Mouse (Mus musculus) ZHBTc4 (cell line): ENCODE results near the gene Nipal3.

Source experiments
- DNase-seq: peaks from one replicate; pipeline ENCODE4 v3.0.0-alpha.2; 2011; ENCODE audit warnings: low read depth, low spot score

Nipal3 gene

DNA sequence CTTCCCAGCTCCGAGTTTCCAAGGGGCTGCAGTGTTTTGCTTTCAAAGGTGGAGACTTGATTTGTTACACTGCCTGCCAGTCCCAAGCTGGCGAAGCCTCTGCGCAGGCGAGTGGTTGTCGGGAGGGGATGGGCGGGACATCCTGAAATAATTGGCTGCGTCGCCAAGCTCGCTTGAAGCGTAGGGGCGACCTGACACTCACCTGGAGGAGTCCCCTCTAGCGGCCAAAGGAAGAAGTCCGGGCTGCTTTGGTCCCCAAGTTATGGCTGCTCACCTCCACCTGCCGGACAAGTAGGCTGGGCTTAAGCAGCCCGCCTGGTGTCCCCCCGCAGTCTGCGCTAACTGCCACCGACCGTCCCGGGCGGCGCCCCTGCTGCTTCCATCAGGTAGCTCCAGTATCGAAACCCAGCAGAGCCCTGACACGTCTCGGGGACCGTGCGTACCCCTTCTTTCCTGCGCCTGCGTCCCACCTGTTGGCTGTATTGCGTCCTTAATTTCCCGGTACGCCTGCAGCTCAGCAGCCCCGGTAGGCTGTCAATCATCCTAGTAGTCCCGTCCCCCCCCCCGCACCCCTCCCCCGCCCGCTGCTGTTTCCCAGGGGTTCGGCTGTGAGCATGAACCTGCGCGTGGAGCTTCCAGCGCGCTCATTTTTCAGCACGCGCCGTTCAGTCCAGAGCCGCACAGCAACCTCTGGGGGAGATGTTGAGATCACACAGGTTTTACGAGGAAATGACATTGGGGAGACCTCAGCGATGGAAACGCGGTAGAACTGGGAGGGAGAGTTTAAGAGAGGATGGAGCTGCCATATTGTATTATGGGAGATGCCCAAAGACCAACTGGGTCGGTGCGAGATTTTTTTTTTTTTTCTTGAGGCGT is at the start of gene Nipal3, which contains the start of gene Stpg1:
Gene Nipal3, minus strand, starts transcription at position 518 of the 876 bp plus-strand sequence.
Gene Stpg1, plus strand, starts transcription at position 270 of the 876 bp plus-strand sequence.
- DNase-seq: peak; percentile 99

DNA sequence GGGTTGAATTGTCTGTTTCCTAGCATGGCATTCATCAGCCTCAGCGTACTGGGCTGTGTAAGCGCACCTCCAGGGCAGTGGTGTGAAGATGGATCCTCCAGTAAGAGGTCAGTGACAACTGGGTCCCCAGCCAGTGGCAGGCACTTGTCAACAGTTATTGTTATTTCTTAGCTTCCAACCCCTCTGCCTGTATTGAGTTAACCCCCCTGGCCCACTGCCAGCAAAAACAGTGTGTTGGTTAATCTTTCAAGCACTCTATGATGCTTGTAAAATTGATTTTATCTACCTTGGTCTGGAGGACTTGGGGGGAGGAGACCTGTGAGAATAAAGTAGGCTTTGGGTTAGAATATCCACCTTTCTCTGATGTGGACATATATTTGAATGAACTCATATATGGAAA is 49.4 kb upstream of the Nipal3 start:
- DNase-seq: no peak

DNA sequence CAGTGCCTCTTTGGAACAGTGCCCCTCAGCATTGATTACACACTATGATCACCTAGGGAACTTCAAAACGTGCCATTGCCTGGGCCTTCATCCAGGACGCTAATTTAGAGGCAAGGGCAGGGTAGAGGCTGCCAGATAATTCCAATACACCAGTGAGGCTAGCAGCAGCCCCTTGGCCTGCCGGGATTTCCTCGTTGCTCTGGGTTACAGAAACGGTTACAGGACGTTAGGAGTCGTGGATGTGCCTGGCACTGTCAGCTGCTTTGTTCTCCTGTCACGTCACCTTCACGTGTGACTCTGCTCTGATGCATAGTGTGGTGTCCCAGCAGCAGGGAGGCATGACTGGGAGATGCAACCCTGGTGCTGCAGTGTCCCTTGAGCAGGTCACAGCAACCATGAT is 45.2 kb upstream of the Nipal3 start:
- DNase-seq: no peak

DNA sequence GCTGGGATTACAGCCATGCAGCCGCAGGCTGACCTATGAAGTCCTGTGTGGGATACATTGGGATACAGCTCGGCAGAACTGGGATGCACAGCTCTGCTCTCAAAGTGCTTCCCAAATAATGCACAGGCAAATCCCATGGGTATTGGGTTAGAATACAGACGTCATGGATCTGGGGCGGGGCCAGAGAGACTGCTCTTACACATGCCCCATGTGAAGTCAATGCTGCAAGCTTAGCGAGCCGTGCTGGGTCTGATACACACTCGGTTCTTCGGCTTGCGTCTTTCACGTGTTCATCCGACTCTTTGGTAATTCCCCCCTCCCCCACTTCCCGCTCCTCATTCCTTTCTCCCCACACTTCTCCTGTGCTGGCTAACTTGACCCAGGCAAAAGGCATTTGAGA is 44.2 kb upstream of the Nipal3 start:
- DNase-seq: peak; percentile 67

DNA sequence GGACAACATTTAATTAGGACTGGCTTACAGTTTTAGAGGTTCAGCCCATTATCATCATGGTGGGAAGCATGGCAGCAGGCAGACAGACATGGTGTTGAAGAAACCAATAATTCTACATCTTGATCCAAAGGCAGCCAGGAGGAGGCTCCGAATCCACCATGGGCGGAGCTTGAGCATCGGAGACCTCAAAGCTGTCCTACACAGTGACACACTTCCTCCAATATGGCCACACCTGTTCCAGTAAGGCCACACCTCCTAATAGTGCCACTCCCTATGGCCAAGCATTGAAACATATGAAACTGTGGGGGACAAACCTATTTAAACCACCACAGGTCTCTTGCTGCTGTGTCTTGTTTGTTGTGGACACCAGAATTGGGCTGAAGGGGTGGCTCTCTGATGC is 40.2 kb upstream of the Nipal3 start:
- peak; percentile 70 for DNase-seq

DNA sequence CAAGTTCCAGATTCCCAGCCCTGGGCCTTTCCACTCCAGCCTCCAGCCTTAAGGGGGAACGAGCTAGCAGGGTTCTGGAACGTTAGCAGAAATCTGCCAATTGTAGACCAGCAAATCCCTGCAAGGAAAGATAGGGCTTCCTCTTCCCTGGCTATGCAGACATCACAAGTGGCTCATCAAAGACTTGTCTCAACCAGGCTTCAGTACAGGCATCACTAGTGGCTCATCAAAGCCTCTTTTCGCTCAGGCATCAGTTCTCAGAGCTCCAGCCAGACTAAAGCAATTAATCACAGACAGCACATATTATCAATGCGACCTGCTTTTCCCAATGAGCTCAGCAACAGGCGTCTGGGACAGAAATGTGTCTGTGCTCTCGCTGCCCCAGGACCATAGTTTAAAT is 38.2 kb upstream of the Nipal3 start:
- DNase-seq: peak; percentile 86

DNA sequence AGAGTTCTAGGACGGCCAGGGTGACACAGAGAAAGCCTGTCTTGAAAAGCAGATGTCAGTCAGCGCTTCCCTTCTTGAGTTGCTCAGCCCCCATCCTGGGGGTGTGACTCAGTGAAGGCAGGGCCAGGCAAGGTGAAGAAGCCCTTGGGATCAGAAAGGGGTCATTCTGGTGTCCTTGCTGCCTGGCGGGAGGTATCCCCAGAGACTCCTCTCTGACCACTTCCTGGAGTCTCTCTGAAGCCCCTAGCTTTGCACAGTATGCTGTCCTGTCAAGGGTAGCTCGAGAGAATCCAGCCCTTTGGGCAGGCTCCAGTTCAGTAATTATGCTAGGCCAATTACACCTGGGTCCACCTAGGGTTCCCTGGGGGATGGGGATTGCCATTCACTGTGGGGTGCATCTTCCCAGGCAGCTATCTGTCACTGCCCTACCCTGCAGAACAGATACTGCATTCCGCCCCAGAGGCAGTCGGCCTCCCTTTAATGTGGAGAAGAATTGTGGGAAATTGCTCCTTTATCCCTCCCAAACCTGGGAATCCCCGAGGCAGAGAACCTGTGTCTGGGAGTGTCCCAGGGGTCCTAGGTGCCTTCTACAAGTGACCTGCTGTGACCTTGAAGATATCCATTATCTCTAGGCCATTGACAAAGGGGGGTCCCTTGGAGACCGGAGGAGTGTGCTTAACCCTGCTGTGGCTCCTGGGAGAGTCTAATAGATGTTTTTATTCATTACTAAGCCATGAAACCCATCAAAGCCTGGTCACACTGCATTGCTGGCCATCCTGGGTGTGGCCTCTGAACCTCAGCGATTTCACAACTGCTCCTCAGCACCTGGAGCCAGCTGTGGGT is 37.2 kb upstream of the Nipal3 start:
- peak; percentile 91 for DNase-seq

DNA sequence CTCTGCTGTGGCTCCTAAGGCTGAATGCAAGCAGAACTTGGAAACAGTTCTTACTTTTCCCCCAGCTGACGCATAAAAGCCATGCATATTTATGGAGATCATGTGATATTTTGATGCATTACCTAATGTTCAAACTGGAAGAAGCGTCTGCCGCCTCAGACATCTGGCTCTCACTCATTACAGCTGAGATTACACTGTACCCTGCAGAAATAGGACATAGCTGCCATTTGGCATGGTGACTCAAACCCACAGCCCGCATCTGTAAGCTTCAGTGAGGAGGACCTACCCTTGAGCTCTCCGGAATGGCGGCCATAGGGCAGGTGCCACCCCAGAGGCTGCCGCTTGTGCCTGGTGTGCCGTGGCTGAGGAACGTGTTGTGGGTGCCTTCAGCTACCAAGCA is 36.4 kb upstream of the Nipal3 start:
- no peak for DNase-seq

DNA sequence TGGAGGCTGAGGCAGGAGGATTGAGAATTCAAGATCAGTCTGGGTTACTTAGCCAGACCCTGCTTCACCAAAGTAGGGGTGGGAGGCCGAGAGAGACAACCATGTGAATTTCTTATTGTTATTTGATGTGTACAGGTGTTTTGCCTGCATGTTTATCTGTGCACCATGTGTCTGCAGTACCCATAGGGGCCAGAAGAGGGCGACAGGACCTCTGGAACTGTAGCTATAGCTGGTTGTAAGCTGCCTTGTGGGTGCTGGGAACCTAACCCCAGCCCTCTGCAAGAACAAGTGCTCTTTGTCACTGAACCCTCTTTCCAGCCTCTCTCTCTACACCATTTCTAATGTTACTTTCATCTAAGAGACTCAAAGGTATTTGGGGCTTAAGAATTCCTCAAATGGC is 35.4 kb upstream of the Nipal3 start:
- DNase-seq: peak; percentile 66

DNA sequence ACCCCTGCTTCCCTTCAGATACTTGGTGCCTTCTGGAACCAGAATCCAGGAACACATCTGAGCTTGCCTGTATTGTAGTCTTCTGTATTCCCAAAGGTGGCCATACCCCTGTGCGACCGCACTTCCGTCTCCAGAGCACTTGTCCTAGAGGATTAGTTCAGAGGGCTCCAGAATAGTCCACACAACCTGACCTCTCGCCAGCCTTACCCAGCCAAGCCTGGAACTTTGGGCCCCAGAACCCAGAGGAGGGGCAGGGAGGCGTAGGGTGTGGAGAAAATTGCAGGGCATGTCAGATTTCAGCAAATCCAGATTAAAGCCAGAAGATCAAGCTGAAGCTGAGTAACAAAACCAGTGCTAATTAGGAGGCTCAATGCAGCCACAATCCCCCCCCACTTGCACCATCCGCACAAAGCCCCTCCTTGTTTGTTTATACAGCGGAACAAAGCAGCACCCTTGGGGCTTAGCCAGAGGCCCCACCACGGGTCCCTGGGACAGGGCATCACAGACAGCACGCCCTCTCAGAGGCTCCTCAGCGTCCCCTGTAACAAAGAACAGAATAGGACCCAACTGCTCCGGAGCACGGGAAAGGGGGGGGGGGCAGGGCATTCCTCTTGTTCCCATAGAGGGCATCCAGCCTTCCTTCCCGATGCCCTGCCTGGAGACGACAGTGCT is 31.3 kb upstream of the Nipal3 start:
- DNase-seq: no peak

DNA sequence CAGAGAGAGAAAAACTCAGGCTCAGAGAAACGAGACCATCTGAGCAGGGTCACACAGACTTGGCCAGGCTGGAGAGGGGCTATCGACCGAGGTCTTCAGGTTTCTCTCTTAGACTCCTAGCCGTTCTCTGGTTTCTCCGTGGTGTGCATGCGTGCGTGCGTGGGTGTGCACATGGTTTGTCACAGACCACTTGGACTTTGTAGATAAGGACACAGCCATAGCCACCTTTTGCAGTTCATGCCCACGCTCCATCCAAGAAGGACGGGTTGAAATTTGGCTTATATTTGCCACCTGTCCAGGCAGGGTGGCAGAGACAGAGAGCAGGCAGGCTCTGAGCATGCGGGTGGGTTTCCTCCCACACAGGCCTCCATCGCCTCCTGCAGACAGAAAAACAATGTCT is 30.2 kb upstream of the Nipal3 start:
- DNase-seq: no peak

DNA sequence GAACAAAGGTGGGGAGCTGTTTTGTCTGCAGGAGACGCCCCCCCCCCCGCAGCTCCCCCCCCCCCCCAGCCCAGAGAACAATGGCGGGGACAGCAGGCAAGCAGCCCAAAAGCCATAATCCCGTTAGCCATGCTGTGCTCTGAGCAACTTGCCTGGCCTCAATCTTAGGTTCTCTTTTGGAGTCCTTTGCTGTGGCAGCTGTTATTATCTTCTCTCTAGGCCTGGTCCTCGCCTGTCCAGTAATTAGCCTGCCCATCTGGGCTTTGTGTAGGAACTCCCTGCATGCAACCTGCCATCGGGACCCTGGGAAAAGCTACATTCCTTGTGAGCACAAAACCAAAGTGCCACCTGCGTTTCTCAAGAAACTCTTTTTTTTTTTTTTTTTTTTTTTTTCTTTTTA is 29.1 kb upstream of the Nipal3 start:
- no peak for DNase-seq

DNA sequence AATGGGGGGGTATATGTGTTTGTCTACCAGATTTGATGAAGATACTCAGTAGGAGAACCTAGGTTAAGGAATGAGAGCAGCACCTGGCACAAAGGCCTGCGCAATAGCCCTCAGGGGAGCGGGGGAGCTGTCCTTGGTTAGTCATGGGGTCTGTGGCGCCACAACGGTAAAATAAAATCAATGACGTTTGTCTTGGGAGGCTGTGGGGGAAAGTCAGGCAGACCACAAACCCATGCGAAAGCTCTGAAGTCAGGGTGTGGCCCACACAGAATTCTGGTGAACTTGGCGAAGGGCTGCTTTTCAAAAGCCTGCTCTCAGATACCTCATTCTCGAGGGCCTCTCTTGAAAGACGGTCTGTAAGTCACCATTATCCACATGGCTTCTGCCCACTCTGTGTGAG is 25.6 kb upstream of the Nipal3 start:
- no peak for DNase-seq

DNA sequence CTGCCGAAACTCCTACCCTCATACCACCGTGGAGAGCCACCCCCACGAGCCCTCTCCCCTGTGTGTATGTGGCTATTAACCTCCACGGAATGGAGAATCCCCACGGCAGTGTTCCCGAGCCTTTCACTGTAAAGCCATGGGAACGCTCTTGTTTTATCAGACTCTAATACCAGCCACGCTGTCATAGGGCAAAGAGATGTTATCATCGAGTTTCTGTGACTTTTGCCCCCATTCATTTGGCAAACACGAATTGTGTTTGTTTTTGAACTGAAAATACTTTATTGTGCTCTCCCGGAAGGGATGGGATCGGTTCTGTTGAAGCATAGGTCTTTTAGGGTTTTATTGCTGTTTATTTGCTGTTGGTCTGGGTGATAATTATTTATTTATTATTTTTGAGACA is 23.3 kb upstream of the Nipal3 start:
- no peak for DNase-seq

DNA sequence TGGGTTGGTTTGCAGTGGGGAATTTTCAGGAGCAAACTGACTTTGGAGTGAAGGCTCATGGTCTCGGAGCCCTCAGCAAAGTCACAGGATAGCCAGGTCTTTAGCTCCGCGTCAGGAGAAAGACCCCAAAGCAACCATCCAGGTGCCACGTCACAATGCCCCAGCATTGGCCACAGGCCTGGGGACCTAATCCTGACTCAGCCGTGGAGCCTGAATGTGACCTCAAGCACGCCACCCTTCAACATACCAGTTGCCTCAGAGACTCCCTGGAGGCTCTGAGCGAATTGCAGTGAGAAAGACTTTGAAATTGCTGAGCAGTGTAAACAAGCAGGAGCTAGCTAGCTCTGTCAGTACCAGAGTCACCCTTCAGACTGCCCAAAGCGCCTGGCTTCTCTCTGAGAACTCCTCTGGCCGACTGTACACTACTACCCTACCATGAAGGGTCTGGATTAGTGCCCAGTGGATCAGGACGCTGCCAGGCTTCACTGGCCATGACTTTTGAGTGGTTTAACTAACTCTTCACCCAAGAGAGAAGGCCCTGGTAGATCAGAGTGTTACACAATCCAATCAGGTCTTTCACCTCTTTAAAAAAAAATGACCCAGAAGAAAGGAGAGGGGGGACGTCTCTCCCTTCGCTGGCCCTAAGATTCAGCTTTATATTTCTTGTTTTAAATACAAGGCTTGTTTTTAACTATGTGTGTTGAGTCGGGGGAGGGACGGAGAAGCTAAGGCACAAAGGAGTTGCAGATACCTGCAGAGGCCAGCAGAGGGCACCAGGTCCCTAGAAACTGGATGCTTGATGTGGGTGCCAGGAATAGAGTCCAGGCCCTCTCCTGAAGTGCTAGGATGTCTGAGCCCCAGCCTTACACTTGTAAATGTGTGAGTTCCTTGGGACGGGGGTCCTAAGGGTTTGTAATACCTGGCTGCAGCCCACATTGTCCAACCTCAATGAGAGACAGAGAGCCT is 21.8 kb upstream of the Nipal3 start:
- peak; percentile 86 for DNase-seq

DNA sequence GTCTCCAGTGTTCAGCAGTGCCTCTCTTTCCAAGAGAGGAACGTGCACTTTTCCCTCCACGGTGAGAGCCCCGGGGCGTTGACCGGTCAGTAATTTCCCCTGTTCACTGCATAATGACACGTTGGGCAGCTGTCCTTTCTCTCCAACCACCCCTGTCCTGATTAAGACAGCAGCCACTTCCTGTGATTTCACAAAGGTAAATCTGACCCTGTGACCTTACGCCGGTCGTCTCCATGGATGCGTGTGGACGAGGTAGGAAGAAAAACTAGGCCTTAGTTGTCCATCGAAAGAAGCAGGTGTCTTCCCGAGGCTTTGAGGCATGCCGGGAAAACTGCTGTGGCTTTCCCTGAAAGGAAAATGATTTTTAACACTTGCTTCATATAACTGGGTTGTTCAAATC is 20.1 kb upstream of the Nipal3 start:
- DNase-seq: no peak

DNA sequence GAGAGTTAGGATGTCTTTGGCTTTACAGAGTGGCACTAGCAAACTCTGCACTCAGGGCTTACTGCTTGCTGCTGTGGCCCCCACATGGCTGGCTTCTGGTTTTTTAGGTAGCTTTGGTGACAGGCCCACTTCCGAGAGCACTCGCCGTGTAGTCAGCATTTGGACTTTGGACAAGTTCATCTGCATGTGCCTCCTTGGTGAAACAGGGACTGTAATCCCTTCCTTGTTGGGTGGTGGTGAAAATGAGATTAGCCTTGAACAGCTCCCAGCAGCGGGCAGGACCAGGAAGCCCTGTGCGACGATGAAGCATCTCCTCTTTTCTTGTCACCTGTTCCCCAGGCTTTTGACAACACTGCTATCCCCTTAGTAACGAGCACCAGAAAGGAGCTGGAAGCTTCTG is 19.0 kb upstream of the Nipal3 start:
- no peak for DNase-seq

DNA sequence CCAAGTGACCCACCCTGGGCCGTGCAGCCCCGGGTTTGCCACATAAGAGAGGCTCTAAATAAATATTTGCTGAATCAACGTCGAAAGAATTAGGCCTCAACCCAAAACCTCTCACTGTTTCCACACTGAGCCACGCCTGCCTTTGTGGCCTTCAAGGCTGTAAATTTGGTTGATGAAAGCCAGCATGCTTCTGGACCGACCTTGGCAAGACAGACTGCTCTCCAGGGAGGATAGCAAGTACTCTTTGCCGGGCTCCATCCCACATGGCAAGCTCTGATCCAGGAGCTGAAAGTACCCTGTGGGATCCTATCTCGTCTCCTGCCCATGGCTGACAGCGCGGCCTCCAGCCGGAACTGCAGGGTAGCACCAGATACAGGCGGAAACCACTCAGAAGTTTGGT is 14.7 kb upstream of the Nipal3 start:
- peak; percentile 54 for DNase-seq

DNA sequence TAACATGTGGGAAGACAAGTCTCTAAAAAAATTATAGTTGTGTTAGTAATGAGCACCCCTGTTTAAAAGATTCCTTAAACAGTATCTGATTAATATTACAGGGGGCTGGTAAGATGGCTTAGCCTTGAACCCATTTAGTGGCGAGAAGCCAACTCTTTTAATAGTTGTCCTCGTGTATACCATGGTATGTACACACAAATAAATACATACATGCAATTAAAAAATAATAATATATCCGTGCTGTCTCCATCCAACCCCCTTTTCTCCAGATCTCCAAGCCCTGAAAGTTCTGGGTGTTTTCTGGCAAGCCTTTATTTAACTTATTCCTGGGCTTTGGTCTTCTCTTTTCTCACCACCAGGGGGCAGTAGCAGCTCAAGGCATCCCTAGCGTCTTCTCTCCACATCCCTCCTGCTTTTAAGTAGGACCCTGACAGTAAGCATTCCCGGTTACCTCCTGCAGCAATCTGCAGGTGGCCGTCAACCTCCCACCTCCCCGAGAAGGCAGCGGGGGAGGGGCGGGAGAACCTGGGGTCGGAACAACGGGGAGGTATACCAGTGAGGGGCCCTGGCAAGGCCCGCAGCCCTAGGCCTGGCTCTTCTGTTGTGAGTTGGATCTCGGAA is 13.7 kb upstream of the Nipal3 start:
- peak; percentile 95 for DNase-seq

DNA sequence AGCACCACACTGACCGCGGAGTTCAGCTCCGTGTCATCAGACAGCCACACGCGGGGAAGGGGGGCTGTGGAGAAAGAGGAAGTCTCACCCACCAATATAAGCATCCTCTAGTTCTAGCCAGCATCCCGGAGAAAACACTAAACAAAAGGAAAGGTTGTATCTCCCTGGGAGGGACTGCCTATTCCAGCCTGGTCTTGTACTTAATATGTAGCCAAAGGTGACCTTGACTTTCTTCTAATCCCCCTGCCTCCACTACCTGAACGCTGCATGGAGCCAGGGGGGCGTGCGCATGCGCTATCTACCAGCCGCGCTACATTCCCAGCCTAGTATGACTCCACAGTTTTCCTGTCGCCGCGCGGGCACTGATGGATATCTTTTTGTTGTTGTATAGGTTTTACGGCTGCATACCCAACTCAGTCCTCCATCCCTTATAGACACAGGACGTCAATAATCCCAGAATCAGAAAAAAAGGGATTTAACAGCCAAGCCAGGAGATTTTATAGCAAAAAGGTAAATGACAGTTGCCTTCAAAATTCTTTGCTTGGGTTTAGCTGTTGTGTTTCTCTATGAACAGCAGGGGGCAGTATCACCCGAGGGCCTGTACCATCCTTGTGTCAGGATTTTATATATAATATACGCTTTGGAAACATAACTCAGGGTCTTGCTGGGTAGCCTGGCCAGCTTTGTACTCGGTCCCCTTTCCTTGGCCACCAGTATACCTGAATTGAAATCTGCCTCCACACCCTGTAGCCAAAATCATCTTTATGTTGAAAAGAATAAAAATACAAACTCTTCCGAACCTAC is 12.9 kb upstream of the Nipal3 start:
- peak; percentile 91 for DNase-seq
